Mouse (Mus musculus) activated CD4-positive, CD25-positive, alpha-beta regulatory T cell, adult 9 weeks (primary cell): ENCODE measurements around the gene Cdh11. TPM values are rescaled to one million over a fixed set of nuclear protein-coding genes. Genes with fewer than 3 reads are reported as not detected.

Source experiments
- polyA plus RNA-seq: library from polyadenylated mRNA; unstranded; fragments of 100-300 nt; shearing (Covaris generic); gene quantifications from one replicate; pipeline ENCODE4 v1.2.1, GENCODE M21; 2017

The Cdh11 gene
- polyA plus RNA-seq, result 0.43 TPM

DNA sequence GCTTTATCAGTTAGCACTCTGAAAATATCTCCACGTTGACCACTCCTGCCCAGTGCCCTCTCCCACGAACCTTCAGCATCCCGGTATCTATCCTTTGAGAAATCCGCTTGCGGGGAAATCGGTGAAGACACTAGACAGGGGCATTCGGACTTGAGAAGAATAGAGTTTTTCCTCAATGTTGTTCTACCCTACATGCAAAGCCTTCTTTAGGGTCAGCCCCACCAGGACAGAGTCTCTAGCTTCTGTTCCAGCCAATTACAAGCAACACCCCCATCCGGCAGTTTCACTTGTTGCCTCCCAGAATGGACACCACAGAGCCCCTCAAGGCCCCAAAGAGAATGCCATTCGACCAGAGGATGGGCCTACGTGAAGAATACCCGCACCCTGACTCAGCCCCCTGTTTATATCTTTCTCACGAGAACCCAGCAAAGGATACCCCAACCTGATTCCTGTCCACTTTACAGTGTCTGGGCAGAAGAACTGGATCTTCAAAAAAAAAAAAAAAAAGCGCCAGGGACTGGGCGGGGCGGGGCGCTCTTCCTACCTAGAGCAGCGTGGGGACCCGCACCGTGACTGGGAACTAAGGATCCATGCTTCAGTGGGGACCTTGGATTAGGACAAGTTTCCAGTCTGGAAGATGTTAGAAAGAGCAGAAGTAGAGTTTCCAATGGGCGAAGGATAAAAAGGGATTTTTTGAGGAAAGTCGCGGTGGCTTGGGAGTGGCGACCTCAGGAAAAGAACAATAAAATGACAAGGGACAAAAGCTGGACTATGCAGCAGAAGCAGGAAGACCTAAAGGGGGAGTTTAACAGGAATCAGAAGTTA is at the start of gene Cdh11:
Cdh11 (minus strand) TSS at position 51 of the 825 bp plus-strand sequence.

